Mouse (Mus musculus): ENCODE measurements around the gene B2m. TPM values are rescaled to one million over a fixed set of nuclear protein-coding genes. Genes with fewer than 3 reads are reported as not detected.

B2m gene
- polyA plus RNA-seq (2015; fragmentation: Illumina TruSeq; extraction: RNeasy Lipid Tissue Mini Kit (QIAGEN cat#74804); ENCODE audit: insufficient read depth, low replicate concordance) = 6,371 TPM

DNA sequence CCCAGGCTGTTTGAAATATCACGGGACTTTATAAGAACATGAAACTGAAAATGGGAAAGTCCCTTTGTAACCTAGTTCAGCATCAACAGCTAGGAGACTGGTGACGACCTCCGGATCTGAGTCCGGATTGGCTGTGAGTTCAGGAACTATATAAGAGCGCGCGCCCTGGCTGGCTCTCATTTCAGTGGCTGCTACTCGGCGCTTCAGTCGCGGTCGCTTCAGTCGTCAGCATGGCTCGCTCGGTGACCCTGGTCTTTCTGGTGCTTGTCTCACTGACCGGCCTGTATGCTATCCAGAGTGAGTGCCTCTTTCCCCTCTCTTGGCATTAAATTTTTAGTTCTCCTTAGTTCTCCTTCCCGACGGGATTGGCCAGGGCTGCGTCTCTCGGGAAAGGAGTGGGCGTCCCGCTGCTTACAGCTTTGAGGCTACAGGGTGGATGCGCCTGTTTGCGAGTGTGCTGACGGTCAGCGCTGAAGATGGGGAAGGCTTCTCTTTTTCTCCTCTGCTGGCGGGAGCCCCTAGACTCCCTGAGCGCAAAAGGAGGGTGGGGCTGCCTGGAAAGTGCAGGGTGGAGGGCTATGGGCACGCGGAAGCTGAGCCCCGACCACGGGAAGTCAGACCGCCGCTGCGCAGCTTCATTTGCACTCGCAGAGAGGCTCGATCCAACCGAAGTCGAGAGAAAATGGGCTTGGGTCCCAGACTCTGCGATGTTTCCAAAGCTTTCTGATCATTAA, at the start of gene B2m:
B2m (plus strand) TSS at position 179 of the 734 bp plus-strand sequence.

DNA sequence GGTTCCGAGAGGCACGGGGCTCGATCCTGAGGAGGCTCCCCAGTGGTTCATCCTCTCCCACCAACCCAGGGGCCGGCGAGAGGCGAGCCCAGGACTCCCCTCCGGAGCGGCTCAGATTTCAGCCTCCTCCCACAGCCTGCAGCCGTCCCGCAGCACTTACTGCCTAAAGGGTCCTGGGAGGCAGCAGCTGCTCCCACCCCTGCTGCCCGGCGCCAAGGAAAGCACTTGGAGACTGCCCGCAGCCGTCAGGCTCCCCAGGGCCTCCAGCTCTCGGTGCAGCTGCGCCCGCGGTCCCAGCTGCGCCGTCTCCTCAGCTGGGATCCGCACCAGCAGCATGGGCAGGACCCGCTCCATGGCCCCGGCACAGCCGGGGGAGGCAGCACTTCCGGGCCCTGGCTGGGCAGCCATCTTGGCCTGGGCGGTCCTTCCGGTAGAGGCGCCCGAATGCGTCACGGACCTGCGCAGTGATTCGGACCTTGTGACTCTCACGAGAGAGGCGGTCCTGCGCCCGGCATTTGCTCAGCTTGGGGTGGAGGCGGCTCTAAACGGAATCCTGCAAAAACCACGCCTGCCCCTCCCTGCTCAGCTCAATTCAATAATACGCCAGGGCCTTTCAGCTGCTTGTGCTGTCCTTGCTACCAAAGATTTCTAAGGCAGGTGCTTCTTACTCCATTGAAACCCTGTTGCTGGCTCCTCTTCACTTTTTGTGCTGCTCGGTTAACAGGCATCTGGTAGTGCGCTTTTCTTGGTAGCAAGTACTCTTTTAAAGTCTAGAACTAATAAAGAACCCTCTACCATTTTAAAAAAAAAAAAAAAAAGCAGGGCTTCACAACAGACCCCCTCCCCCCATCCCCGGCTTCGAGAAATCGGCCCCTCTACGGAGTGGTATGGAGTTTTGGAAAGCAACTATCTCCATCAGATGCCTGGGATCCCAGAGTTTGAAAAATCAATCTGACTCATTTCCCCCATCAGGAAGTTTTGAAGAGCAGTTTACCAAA, 29.2 kb upstream of the B2m start, which contains the start of gene Spg11:
Spg11 (minus strand) TSS at position 426 of the 998 bp plus-strand sequence.

DNA sequence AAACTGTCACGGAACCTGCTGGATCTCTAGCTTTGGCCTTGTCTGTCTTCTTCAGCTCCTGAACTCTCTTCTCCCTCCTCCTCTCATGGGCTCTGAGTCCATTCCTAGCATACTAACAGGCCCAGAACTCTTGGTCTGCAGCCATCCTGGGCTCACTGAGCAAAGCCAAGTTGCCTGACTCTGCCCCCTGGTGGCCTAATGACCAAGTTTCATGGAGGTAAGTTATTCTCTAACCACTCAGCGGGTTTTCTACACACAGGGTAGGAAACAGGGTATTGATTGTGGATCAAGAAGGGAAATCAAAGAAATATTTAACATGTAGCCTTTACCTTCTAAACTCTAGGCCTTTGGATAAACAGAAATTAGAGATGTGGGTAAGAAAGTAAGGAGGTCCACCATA, 13.2 kb downstream of the B2m start, which contains the start of gene Trim69:
Trim69 (plus strand) TSS at position 21 of the 400 bp plus-strand sequence.

DNA sequence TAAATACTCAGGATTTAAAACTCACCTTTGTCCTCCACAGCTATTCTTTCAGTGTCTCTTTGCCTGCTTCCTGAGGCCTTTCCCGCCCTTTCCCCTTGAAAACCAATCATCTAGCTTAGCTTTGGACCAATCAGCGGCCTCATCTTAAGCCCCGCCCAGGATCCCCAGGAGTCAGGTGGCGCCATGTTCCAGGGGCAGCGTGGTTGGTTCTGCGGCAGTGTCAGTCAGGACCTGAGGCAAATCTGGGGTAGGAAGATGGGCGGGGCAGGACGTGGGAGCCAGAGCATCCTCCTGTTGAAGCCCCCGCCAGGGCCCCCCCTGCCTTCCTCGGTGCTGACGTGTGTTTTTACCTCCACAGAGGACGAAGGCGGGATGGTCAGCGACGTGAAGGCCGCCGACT, 38.6 kb downstream of the B2m start, which contains the start of the genes Patl2 and Terb2:
Patl2 (minus strand) TSS at position 84 of the 400 bp plus-strand sequence.
Terb2 (plus strand) TSS at position 167 of the 400 bp plus-strand sequence.

Other genes with a start within 250 kb of the B2m start
- 39.7 TPM for gene Ctdspl2, start 191.7 kb upstream of the B2m start, polyA plus RNA-seq (2015; fragmentation: Illumina TruSeq; extraction: RNeasy Lipid Tissue Mini Kit (QIAGEN cat#74804); ENCODE audit: insufficient read depth, low replicate concordance)
- not detected for gene Mageb3, start 191.6 kb upstream of the B2m start, polyA plus RNA-seq (2015; fragmentation: Illumina TruSeq; extraction: RNeasy Lipid Tissue Mini Kit (QIAGEN cat#74804); ENCODE audit: insufficient read depth, low replicate concordance)
- gene Eif3j1, start 119.1 kb upstream of the B2m start, polyA plus RNA-seq (2015; fragmentation: Illumina TruSeq; extraction: RNeasy Lipid Tissue Mini Kit (QIAGEN cat#74804); ENCODE audit: insufficient read depth, low replicate concordance) = 26.1 TPM
- gene Spg11, start 29.3 kb upstream of the B2m start, polyA plus RNA-seq (2015; fragmentation: Illumina TruSeq; extraction: RNeasy Lipid Tissue Mini Kit (QIAGEN cat#74804); ENCODE audit: insufficient read depth, low replicate concordance) = 15.0 TPM
- 0.18 TPM for gene Trim69, start 13.0 kb downstream of the B2m start, polyA plus RNA-seq (2015; fragmentation: Illumina TruSeq; extraction: RNeasy Lipid Tissue Mini Kit (QIAGEN cat#74804); ENCODE audit: insufficient read depth, low replicate concordance)
- 0.21 TPM for gene Patl2, start 38.5 kb downstream of the B2m start, polyA plus RNA-seq (2015; fragmentation: Illumina TruSeq; extraction: RNeasy Lipid Tissue Mini Kit (QIAGEN cat#74804); ENCODE audit: insufficient read depth, low replicate concordance)
- not detected for gene Terb2, start 38.6 kb downstream of the B2m start, polyA plus RNA-seq (2015; fragmentation: Illumina TruSeq; extraction: RNeasy Lipid Tissue Mini Kit (QIAGEN cat#74804); ENCODE audit: insufficient read depth, low replicate concordance)
- gene Sord, start 87.1 kb downstream of the B2m start, polyA plus RNA-seq (2015; fragmentation: Illumina TruSeq; extraction: RNeasy Lipid Tissue Mini Kit (QIAGEN cat#74804); ENCODE audit: insufficient read depth, low replicate concordance) = 16.6 TPM
- not detected for gene Duox2, start 150.8 kb downstream of the B2m start, polyA plus RNA-seq (2015; fragmentation: Illumina TruSeq; extraction: RNeasy Lipid Tissue Mini Kit (QIAGEN cat#74804); ENCODE audit: insufficient read depth, low replicate concordance)
- gene Duoxa2, start 151.2 kb downstream of the B2m start, polyA plus RNA-seq (2015; fragmentation: Illumina TruSeq; extraction: RNeasy Lipid Tissue Mini Kit (QIAGEN cat#74804); ENCODE audit: insufficient read depth, low replicate concordance) = not detected
- gene Duoxa1, start 166.0 kb downstream of the B2m start, polyA plus RNA-seq (2015; fragmentation: Illumina TruSeq; extraction: RNeasy Lipid Tissue Mini Kit (QIAGEN cat#74804); ENCODE audit: insufficient read depth, low replicate concordance) = not detected
- not detected for gene Duox1, start 168.0 kb downstream of the B2m start, polyA plus RNA-seq (2015; fragmentation: Illumina TruSeq; extraction: RNeasy Lipid Tissue Mini Kit (QIAGEN cat#74804); ENCODE audit: insufficient read depth, low replicate concordance)
- 1.1 TPM for gene Shf, start 221.5 kb downstream of the B2m start, polyA plus RNA-seq (2015; fragmentation: Illumina TruSeq; extraction: RNeasy Lipid Tissue Mini Kit (QIAGEN cat#74804); ENCODE audit: insufficient read depth, low replicate concordance)